Mouse (Mus musculus) liver, embryonic 13.5 days (tissue): ENCODE measurements at regions not wholly inside any gene's neighbourhood (a gene's known extent, or its start where the extent isn't known, plus 50 kb on each side); places are given as distances from the start of the nearest gene placed in this dataset.

ENCODE experiments used
- ATAC-seq: fragments of 200-750 bp; cut with Nextera tagmentation; 2 replicates; pipeline ENCODE4 v1.8.0; 2017; ENCODE audit warnings: low read depth, mild to moderate bottlenecking, moderate number of reproducible peaks, moderate library complexity
- DNase-seq: peaks from one replicate; pipeline ENCODE4 v3.0.0; 2022
- H3K27ac ChIP-seq: fragments of 300-500 bp; sonication (generic); 2 replicates; pipeline ENCODE4 v1.5.1; 2015; ENCODE audit warnings: moderate library complexity, mild to moderate bottlenecking, inconsistent platforms
- H3K27me3 ChIP-seq: fragments of 300-500 bp; sonication (generic); 2 replicates; pipeline ENCODE4 v1.6.1; 2015; ENCODE audit warnings: mild to moderate bottlenecking, inconsistent platforms
- H3K36me3 ChIP-seq: fragments of 300-500 bp; sonication (generic); 2 replicates; pipeline ENCODE4 v1.6.1; 2015; ENCODE audit warnings: mild to moderate bottlenecking, inconsistent platforms
- H3K4me1 ChIP-seq: fragments of 300-500 bp; sonication (generic); replicated peaks from 2 replicates; pipeline ENCODE4 v1.6.1; 2015; ENCODE audit warnings: inconsistent platforms
- H3K4me2 ChIP-seq: fragments of 300-500 bp; sonication (generic); 2 replicates; pipeline ENCODE4 v1.6.1; 2015; ENCODE audit warnings: inconsistent platforms, mild to moderate bottlenecking, moderate library complexity
- H3K4me3 ChIP-seq: fragments of 300-500 bp; sonication (generic); replicated peaks from 2 replicates; pipeline ENCODE4 v1.5.1; 2015; ENCODE audit warnings: mild to moderate bottlenecking, inconsistent platforms
- H3K9ac ChIP-seq: fragments of 300-500 bp; sonication (generic); 2 replicates; pipeline ENCODE4 v1.6.1; 2015; ENCODE audit warnings: mild to moderate bottlenecking, inconsistent platforms
- H3K9me3 ChIP-seq: fragments of 300-500 bp; sonication (generic); replicated peaks from 2 replicates; pipeline ENCODE4 v1.6.1; 2016; ENCODE audit warnings: inconsistent platforms
- WGBS: fragments of 180-500 bp; shearing (Covaris S2); methylation state at CpG from one replicate; pipeline ENCODE4 v1.1.7; 2015; ENCODE audit not compliant: insufficient replicate concordance; 5-methylcytosine and 5-hydroxymethylcytosine counted together

DNA sequence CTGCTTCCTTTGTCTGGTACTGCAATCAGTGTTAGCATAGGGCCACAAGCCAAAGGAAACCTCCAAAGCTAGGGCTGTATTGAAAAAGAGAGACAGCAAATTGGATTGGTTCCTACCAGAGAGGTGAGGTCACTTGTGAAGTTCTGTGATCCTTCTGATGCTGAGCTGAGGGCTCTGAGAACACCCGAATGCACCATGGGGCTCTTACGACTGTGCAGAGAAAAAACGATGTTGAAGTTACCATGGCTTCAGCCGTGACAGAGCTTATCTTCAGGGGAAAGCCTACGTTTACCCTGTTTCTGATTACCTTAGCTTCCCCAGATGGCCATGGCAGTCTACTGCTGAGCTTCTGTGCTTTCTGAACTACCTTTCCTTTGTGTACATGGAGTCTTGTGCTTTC is 53.9 kb upstream of the Fmo9 start:
- no peak overlapping the region for H3K4me2 ChIP-seq
- no peak overlapping the region for H3K4me3 ChIP-seq
- H3K36me3 ChIP-seq = no peaks in the 10 kb centered on the region
- ATAC-seq (no peak), DNase-seq (no peak)
- H3K9me3 ChIP-seq = no peaks in the 10 kb centered on the region
- 46% methylated on average over 5 of the region's 5 CpGs for WGBS
- H3K9ac ChIP-seq = no peak overlapping the region
- no peaks in the 10 kb centered on the region for H3K27me3 ChIP-seq
- no peak overlapping the region for H3K27ac ChIP-seq
- H3K4me1 ChIP-seq = no peaks in the 10 kb centered on the region

DNA sequence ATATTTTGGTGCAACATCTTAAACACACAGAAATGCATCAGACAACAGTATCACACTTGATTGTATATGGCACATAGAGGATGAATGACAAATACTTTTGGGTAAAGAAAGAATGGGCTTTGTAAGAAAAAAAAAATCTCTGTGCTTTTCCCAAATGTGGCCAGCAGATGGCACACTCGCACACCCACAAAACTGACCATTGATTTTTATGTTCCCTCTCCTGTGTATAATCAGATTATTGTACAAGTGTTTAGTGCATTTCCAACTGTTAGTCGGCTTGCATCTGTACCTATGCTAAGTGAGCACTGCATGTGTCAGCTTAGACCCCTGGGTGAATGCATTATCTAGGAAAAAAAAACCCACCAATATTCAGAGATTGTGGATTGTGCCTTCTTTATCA is 56.4 kb upstream of the Fmo9 start:
- Histone ChIP-seq H3K4me1 (no peaks in the 10 kb centered on the region), H3K4me2 (no peak overlapping the region), H3K9ac (no peak overlapping the region), H3K27me3 (no peaks in the 10 kb centered on the region), H3K9me3 (no peaks in the 10 kb centered on the region), H3K4me3 (no peak overlapping the region), H3K27ac (no peak overlapping the region), H3K36me3 (no peaks in the 10 kb centered on the region)
- WGBS = 3% methylated on average over 2 of the region's 2 CpGs
- no peak for ATAC-seq
- no peak for DNase-seq

DNA sequence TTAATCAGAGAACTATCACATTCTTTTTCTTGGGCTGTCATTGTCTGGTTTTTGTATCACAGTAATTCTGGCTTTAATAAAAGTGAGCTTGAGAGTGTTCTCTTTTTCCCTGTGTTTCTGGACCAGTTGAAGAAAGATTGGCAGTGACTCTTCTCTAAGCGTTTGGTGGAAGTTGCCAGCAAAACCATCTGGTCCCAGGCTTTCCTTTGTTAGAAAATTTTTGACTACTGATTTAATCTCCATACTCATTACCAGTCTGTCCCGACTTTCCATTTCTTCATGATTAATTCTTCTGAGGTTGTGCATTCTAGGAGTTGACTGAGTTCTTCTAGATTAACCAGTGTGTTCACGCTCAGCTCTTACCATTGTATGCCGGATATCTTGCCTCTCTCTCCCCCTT is 68.6 kb upstream of the Fmo9 start:
- H3K27me3 ChIP-seq = no peaks in the 10 kb centered on the region
- no peaks in the 10 kb centered on the region for H3K36me3 ChIP-seq
- no peak for DNase-seq
- no peak for ATAC-seq
- H3K4me3 ChIP-seq = no peak overlapping the region
- H3K4me2 ChIP-seq = no peak overlapping the region
- no peaks in the 10 kb centered on the region for H3K4me1 ChIP-seq
- H3K9ac ChIP-seq = no peak overlapping the region
- H3K9me3 ChIP-seq = no peaks in the 10 kb centered on the region
- H3K27ac ChIP-seq = no peak overlapping the region
- WGBS = 62% methylated on average over 4 of the region's 4 CpGs

DNA sequence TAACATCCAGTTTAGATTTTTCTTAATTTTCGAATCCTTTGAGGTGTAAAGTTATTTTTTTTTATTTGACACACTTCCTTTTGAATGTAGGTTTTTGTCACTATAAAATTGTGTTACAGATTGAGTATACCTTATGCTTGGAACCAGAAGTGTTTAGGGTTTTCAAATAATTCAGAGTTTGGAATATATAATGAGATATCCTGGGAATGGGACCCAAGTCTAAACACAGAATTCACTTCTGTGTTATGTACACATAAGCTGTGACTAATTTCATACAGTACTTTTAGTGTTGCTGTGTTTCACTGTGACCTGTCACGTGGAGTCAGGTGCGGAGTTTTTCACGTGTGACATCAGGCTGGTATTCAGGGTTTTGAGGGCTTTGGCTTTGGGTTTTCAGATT is 69.1 kb upstream of the Fmo9 start:
- Histone ChIP-seq H3K4me3 (no peak overlapping the region), H3K4me1 (no peaks in the 10 kb centered on the region), H3K9ac (no peak overlapping the region), H3K27ac (no peak overlapping the region), H3K27me3 (no peaks in the 10 kb centered on the region), H3K4me2 (no peak overlapping the region), H3K9me3 (no peaks in the 10 kb centered on the region), H3K36me3 (no peaks in the 10 kb centered on the region)
- DNase-seq (no peak), ATAC-seq (no peak)
- 69% methylated on average over 4 of the region's 4 CpGs for WGBS

DNA sequence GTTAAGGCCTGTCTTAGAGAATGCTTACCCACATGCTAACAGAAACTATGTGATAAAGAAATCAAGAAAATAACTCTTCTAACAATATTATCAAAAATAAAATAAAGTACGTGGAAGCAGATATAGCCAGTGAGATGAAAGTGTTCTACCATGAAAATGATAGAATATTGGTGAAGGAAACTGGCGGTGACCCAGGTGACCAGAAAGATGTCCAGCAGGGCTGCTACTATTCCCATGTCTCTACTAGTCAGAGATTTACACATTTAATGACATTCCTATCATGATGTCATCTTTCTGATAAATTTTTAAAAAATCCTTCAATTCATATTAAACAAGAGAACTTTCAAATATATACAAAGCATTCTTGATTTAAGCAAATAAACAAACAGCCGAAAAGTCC is 69.8 kb upstream of the Fmo9 start:
- Histone ChIP-seq H3K27me3 (no peaks in the 10 kb centered on the region), H3K9me3 (no peaks in the 10 kb centered on the region), H3K4me1 (no peaks in the 10 kb centered on the region), H3K27ac (no peak overlapping the region), H3K36me3 (no peaks in the 10 kb centered on the region), H3K4me3 (no peak overlapping the region), H3K4me2 (no peak overlapping the region), H3K9ac (no peak overlapping the region)
- 70% methylated on average over 3 of the region's 3 CpGs for WGBS
- ATAC-seq (no peak), DNase-seq (no peak)

DNA sequence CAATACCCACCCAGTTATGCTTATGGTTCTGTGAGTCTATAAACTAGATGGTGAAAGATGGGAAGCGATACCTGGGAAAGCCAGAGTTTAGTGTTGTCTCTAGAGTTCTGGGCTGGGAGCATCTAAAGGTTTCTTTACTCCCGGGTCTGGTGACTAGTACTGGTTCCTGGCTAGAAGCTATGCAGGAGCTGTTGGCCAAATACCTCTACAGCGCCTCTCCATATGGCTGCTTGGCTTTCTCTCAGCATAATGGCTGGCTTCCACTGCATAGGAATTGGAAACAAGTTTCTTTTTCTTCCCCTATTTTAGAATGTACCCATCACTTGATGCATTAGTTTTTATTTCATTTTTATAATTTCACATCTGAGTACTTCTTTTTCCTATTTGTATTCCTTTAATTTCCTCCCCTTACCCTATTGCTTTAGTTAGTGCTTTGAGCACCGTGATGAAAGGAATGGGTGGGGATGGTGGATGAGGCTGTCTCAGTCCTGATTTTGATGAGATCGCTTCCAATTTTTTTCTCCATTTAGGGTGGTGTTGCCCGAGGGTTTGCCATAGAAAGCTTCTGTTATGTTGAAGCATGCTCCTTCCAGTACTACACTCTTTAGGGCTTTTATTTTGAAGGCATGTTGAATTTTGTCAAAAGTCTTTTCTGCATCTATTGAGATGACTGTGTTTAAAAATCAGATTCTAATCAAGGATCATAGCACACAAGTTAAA is 71.5 kb upstream of the Fmo9 start:
- ATAC-seq (no peak), DNase-seq (no peak)
- Histone ChIP-seq H3K27ac (no peak overlapping the region), H3K4me1 (no peaks in the 10 kb centered on the region), H3K4me2 (no peak overlapping the region), H3K27me3 (no peaks in the 10 kb centered on the region), H3K9me3 (no peaks in the 10 kb centered on the region), H3K4me3 (no peak overlapping the region), H3K36me3 (no peaks in the 10 kb centered on the region), H3K9ac (no peak overlapping the region)
- WGBS = 66% methylated on average over 6 of the region's 6 CpGs

DNA sequence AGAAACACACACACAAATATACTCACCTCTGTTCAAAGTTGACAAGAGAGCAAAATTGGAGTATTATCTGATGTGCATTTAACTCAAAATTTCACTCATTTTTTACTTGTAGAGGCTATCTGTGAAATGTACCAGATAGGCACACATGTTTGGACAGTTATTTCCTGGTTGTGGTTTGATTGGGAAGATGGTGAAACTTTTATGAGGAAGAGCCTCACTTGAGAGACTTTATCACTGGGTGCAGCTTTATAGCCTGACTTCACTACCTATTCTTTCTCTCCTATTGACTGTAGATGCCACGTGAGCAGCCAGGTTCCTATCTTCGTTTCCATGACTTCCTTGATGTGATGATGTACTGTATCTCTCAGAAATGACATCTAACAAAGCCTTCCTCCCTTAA is 77.3 kb upstream of the Fmo9 start:
- H3K4me3 ChIP-seq = no peak overlapping the region
- WGBS = 38% methylated on average over 2 of the region's 2 CpGs
- H3K27ac ChIP-seq = no peak overlapping the region
- DNase-seq (no peak), ATAC-seq (no peak)
- H3K4me2 ChIP-seq = no peak overlapping the region
- no peaks in the 10 kb centered on the region for H3K36me3 ChIP-seq
- no peaks in the 10 kb centered on the region for H3K4me1 ChIP-seq
- no peak overlapping the region for H3K9ac ChIP-seq
- no peaks in the 10 kb centered on the region for H3K27me3 ChIP-seq
- no peaks in the 10 kb centered on the region for H3K9me3 ChIP-seq

DNA sequence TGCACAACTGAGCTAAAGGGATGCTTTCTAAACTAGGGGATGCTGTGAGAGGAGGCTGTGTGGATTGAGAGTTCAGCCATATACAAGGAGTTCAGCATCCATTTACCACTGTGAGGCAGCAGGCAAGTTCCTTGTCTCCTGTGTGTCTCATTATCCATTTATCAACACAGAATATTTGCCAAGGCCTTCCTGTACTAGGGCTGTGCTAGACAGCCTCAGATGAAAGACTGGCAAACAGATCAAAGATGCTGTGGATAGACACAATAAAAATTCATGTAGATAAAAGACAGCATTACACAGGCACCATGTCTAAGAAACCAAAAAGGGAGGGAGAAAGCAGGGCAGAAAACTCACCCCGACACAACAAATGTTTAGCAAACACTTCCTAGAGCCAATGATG is 91.5 kb upstream of the Fmo9 start:
- Histone ChIP-seq H3K27me3 (no peaks in the 10 kb centered on the region), H3K4me2 (no peak overlapping the region), H3K9ac (no peak overlapping the region), H3K9me3 (peaks cover 4% of the 10 kb centered on the region; the same call in 1 of the 2 replicates), H3K4me3 (no peak overlapping the region), H3K27ac (no peak overlapping the region), H3K4me1 (no peaks in the 10 kb centered on the region), H3K36me3 (no peaks in the 10 kb centered on the region)
- 68% methylated on average over 1 of the region's 1 CpGs for WGBS
- DNase-seq = no peak
- no peak for ATAC-seq

DNA sequence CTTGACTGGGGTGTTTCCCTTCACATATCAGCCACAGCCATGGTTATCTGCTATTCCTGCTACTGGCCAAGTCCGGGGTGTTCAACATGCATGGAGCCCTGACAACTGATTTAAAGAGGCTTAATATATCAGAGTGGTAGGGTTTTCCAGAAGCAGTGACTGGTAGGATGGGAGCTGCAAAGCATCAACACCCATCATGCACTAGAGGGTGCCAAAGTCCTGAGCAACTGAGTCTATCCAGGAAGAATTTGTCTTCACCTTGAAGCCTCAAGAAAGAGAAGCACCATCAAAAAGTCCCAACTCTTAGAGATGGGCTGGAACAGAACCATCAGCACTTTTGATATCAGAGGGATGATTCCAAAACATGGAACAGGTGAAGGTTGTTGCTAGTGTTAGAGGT is 100.5 kb upstream of the Fmo9 start:
- no peak for ATAC-seq
- DNase-seq = no peak
- WGBS = 40% methylated on average over 1 of the region's 1 CpGs

DNA sequence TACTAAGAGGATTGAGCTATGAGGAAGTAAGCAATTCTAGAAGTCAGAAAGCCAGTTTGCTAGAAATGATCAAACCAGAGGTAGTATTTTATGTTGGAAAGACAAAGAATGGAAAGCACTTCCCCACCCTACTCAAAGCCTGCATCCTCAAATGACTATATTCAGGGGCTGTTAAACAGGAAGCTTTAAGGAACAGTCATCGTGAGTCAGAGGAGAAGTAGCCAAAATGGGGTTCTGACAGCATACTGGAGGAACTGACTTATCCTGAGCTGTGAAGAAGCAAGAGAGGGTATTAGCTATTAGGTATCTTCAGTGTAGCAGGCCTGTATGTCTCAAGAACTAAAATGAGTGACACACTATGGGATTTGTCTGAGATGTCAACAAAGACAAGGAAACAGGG is 106.3 kb upstream of the Fmo9 start:
- no peak overlapping the region for H3K4me2 ChIP-seq
- DNase-seq (no peak), ATAC-seq (no peak)
- no peak overlapping the region for H3K27ac ChIP-seq
- no peak overlapping the region for H3K9ac ChIP-seq
- 18% methylated on average over 1 of the region's 1 CpGs for WGBS
- H3K9me3 ChIP-seq = no peaks in the 10 kb centered on the region
- H3K4me3 ChIP-seq = no peak overlapping the region
- no peaks in the 10 kb centered on the region for H3K27me3 ChIP-seq
- no peaks in the 10 kb centered on the region for H3K4me1 ChIP-seq
- no peaks in the 10 kb centered on the region for H3K36me3 ChIP-seq

More for the DNA sequence above, 100.5 kb upstream of the Fmo9 start:
- H3K36me3 ChIP-seq = no peaks in the 10 kb centered on the region
- H3K27me3 ChIP-seq = no peaks in the 10 kb centered on the region
- H3K27ac ChIP-seq = no peak overlapping the region
- no peak overlapping the region for H3K4me2 ChIP-seq
- H3K4me1 ChIP-seq = no peaks in the 10 kb centered on the region
- no peak overlapping the region for H3K9ac ChIP-seq
- no peaks in the 10 kb centered on the region for H3K9me3 ChIP-seq
- no peak overlapping the region for H3K4me3 ChIP-seq

DNA sequence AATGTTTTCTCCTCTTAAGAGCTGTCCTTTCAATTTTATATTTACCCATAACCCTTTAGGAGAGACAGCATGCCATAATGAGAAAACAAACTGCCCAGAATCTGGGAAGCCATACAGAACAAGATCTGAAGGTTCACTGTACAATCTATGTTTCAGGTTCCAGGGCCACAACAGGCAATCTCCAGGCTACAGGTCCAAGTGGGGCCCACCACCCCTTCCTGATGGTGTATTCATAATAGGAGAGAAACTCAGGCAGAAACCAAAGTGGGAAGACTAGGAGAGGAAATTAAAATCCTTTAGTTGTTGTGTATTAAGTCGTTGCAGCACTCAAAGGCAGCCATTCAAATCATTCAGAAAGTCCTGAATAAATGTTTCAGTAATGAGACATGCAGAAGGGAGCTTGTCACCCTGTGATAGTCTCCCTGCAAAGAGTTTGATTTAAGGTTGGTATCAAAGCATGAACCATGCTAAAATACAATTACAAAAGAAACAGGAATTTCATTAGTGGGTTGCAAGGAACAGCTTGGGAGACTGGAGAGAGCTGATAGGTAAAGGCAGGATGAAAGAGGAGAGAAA is 107.3 kb upstream of the Fmo9 start:
- Histone ChIP-seq H3K27ac (no peak overlapping the region), H3K27me3 (no peaks in the 10 kb centered on the region), H3K4me2 (no peak overlapping the region), H3K36me3 (no peaks in the 10 kb centered on the region), H3K4me1 (no peaks in the 10 kb centered on the region), H3K4me3 (no peak overlapping the region), H3K9ac (no peak overlapping the region), H3K9me3 (no peaks in the 10 kb centered on the region)
- ATAC-seq = no peak
- no peak for DNase-seq
- WGBS = 43% methylated on average over 1 of the region's 1 CpGs

DNA sequence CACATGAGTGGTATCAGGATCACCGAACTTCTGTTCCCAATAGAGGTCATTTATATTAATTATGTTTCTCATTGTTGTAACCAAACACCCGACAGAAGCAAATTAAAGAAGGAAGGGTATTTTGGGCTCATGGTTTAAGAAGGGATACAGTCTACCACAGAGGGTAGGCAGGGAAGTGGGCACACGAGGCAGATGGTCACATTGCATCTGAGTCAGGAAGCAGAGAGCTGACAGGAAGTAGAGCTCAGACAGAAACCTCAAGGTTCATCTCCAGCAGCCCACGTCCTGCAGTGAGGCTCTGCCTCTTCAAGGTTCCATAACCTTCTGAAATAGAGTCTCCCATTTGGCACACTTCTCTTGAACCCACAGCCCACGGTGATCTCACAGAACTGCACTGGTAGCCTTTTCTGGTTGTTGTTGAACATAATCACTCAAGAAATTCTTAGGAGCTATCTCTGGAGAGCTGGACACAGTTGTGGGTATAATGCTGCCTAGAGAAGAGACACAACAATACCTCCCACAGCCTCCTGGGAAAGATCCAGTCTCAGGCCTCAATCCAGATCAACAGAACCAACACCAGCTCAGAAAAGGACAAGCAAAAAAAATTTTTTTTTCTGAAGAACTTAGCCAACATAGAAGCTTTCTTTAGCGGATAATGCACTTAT is 111.5 kb upstream of the Fmo9 start:
- H3K4me2 ChIP-seq = no peak overlapping the region
- no peak overlapping the region for H3K9ac ChIP-seq
- H3K36me3 ChIP-seq = no peaks in the 10 kb centered on the region
- H3K27me3 ChIP-seq = no peaks in the 10 kb centered on the region
- H3K9me3 ChIP-seq = no peaks in the 10 kb centered on the region
- ATAC-seq = 0 out of 2 replicates have a peak, but pooled peaks have one; percentile 31
- WGBS = 36% methylated on average over 6 of the region's 6 CpGs
- no peak overlapping the region for H3K4me3 ChIP-seq
- no peak overlapping the region for H3K27ac ChIP-seq
- H3K4me1 ChIP-seq = no peaks in the 10 kb centered on the region
- DNase-seq = no peak
